Mouse (Mus musculus) induced T-regulatory cell, adult 2 months (primary cell): ENCODE results near the gene Sdhaf3.
A peak's percentile ranks its signal among the peaks of the same experiment; 100 is the strongest.
"Not testable (repeated sequence)": the region's sequence is repeated elsewhere in the genome, so short reads cannot be mapped to it uniquely, and the experiment has no call there.

Experiments
- DNase-seq: peaks from one replicate; pipeline ENCODE4 v3.0.0-alpha.2; 2012; ENCODE audit warnings: low read depth

The Sdhaf3 gene

GRCm38 (mm10) chr6:6955764-6956561, at the start of gene Sdhaf3:
Gene Sdhaf3, plus strand, starts transcription at chr6:6956004.
- peak; percentile 96 for DNase-seq

GRCm38 (mm10) chr6:6909586-6909985, 46.2 kb upstream of the Sdhaf3 start:
- no peak for DNase-seq

GRCm38 (mm10) chr6:6914304-6914703, 41.5 kb upstream of the Sdhaf3 start:
- no peak for DNase-seq

GRCm38 (mm10) chr6:6914849-6915525, 40.8 kb upstream of the Sdhaf3 start:
- peak; percentile 43 for DNase-seq

GRCm38 (mm10) chr6:6915526-6915915, 40.3 kb upstream of the Sdhaf3 start:
- DNase-seq, result peak; percentile 0

GRCm38 (mm10) chr6:6917334-6917733, 38.5 kb upstream of the Sdhaf3 start:
- no peak for DNase-seq

GRCm38 (mm10) chr6:6925264-6925663, 30.5 kb upstream of the Sdhaf3 start:
- no peak for DNase-seq

- DNase-seq, result no peak
Measured at GRCm38 (mm10) chr6:6930831-6931230, 25.0 kb upstream of the Sdhaf3 start.

GRCm38 (mm10) chr6:6931507-6931906, 24.3 kb upstream of the Sdhaf3 start:
- no peak for DNase-seq

- no peak for DNase-seq
Measured at GRCm38 (mm10) chr6:6940845-6941244, 15.0 kb upstream of the Sdhaf3 start.

GRCm38 (mm10) chr6:6942813-6943212, 13.0 kb upstream of the Sdhaf3 start:
- peak; percentile 15 for DNase-seq

- DNase-seq, result no peak
Measured at GRCm38 (mm10) chr6:6947650-6948049, 8.2 kb upstream of the Sdhaf3 start.

- DNase-seq, result no peak
Measured at GRCm38 (mm10) chr6:6955395-6955763, 425 bp upstream of the Sdhaf3 start.

GRCm38 (mm10) chr6:6959234-6959633, 3.4 kb downstream of the Sdhaf3 start:
- not testable (repeated sequence) for DNase-seq

- DNase-seq, result no peak
Measured at GRCm38 (mm10) chr6:6997226-6997946, 41.6 kb downstream of the Sdhaf3 start.

GRCm38 (mm10) chr6:6997956-6998355, 42.2 kb downstream of the Sdhaf3 start:
- DNase-seq, result no peak

GRCm38 (mm10) chr6:6999015-6999414, 43.2 kb downstream of the Sdhaf3 start:
- DNase-seq, result no peak

- DNase-seq, result peak; percentile 8
Measured at GRCm38 (mm10) chr6:7003085-7003484, 47.3 kb downstream of the Sdhaf3 start.

GRCm38 (mm10) chr6:7004005-7004404, 48.2 kb downstream of the Sdhaf3 start:
- no peak for DNase-seq

GRCm38 (mm10) chr6:7038087-7038486, 82.3 kb downstream of the Sdhaf3 start:
- DNase-seq, result no peak

- DNase-seq, result no peak
Measured at GRCm38 (mm10) chr6:7038835-7039234, 83.0 kb downstream of the Sdhaf3 start.

- DNase-seq, result no peak
Measured at GRCm38 (mm10) chr6:7041912-7042311, 86.1 kb downstream of the Sdhaf3 start.

- DNase-seq, result no peak
Measured at GRCm38 (mm10) chr6:7062819-7063218, 107.0 kb downstream of the Sdhaf3 start.
